Mouse (Mus musculus): ENCODE measurements around the gene Plxdc1. TPM values are rescaled to one million over a fixed set of nuclear protein-coding genes. Genes with fewer than 3 reads are reported as not detected.

Gene Plxdc1
- total and polyA plus RNA-seq, 2 experiments = 0.28 to 1.2 TPM

GRCm38 (mm10) chr11:97884601-97885185 lies 101.6 kb downstream of the Plxdc1 start:
- Histone ChIP-seq H3K36me3 (ENCODE audit: control insufficient read depth, insufficient read depth, low read length) (no peaks in the 10 kb centered on the region), H3K4me1 (ENCODE audit: control insufficient read depth, insufficient read depth, low read length) (no peaks in the 10 kb centered on the region), H3K27me3 (ENCODE audit: control insufficient read depth, insufficient read depth, low read length) (no peaks in the 10 kb centered on the region), H3K79me2 (ENCODE audit: control insufficient read depth, insufficient read depth, low read length) (no peaks in the 10 kb centered on the region), H3K9ac (ENCODE audit: low read depth, low read length) (peak overlapping the region; percentile 23; the same call in 1 of the 2 replicates), H3K27ac (replicated peaks; ENCODE audit: insufficient read depth, low read depth, low read length) (no peak overlapping the region), H3K4me3 (ENCODE audit: insufficient read depth, low read depth, low read length) (peak overlapping the region; percentile 57)
- WGBS = 33% methylated on average over 7 of the region's 7 CpGs
- TF ChIP-seq CTCF (IDR thresholded peaks at IDR 0.05; ENCODE audit: low read depth, low read length) (no peak), POLR2A (IDR thresholded peaks at IDR 0.05; ENCODE audit: extremely low read depth, insufficient read depth, low read length) (no peak)
- no peak for DNase-seq (ENCODE audit: extremely low read depth, low read depth, low spot score)

GRCm38 (mm10) chr11:97883918-97884600 lies 102.2 kb downstream of the Plxdc1 start, which contains the start of gene Fbxo47:
Fbxo47 (minus strand) TSS chr11:97884154.
- TF ChIP-seq CTCF (IDR thresholded peaks at IDR 0.05; ENCODE audit: low read depth, low read length) (peak; percentile 65), POLR2A (IDR thresholded peaks at IDR 0.05; ENCODE audit: extremely low read depth, insufficient read depth, low read length) (no peak)
- peak within 1 kb of the TSS; percentile 97 for H3K27ac ChIP-seq (replicated peaks; ENCODE audit: insufficient read depth, low read depth, low read length)
- under 1% methylated on average over 37 of the region's 37 CpGs for WGBS
- peak within 1 kb of the TSS; percentile 84 for H3K9ac ChIP-seq (ENCODE audit: low read depth, low read length)
- no peaks in the 10 kb centered on the region for H3K4me1 ChIP-seq (ENCODE audit: control insufficient read depth, insufficient read depth, low read length)
- peak; percentile 87 for DNase-seq (ENCODE audit: extremely low read depth, low read depth, low spot score)
- H3K79me2 ChIP-seq (ENCODE audit: control insufficient read depth, insufficient read depth, low read length) = no peaks in the 10 kb centered on the region
- H3K4me3 ChIP-seq (ENCODE audit: insufficient read depth, low read depth, low read length) = peak within 1 kb of the TSS; percentile 82
- no peaks in the 10 kb centered on the region for H3K27me3 ChIP-seq (ENCODE audit: control insufficient read depth, insufficient read depth, low read length)
- no peaks in the 10 kb centered on the region for H3K36me3 ChIP-seq (ENCODE audit: control insufficient read depth, insufficient read depth, low read length)

- Histone ChIP-seq H3K27me3 (ENCODE audit: control insufficient read depth, insufficient read depth, low read length) (no peaks in the 10 kb centered on the region), H3K79me2 (ENCODE audit: control insufficient read depth, insufficient read depth, low read length) (no peaks in the 10 kb centered on the region), H3K4me1 (ENCODE audit: control insufficient read depth, insufficient read depth, low read length) (no peaks in the 10 kb centered on the region), H3K27ac (replicated peaks; ENCODE audit: insufficient read depth, low read depth, low read length) (peak overlapping the region; percentile 97), H3K9ac (ENCODE audit: low read depth, low read length) (peak overlapping the region; percentile 84), H3K4me3 (ENCODE audit: insufficient read depth, low read depth, low read length) (peak overlapping the region; percentile 82), H3K36me3 (ENCODE audit: control insufficient read depth, insufficient read depth, low read length) (no peaks in the 10 kb centered on the region)
- WGBS = 3% methylated on average over 26 of the region's 26 CpGs
- DNase-seq (ENCODE audit: extremely low read depth, low read depth, low spot score) = no peak
- no peak for TF ChIP-seq CTCF (IDR thresholded peaks at IDR 0.05; ENCODE audit: low read depth, low read length)
- TF ChIP-seq POLR2A (IDR thresholded peaks at IDR 0.05; ENCODE audit: extremely low read depth, insufficient read depth, low read length) = no peak
Measured at GRCm38 (mm10) chr11:97883542-97883917, 102.7 kb downstream of the Plxdc1 start.

GRCm38 (mm10) chr11:97880362-97880761 lies 105.9 kb downstream of the Plxdc1 start:
- Histone ChIP-seq H3K9ac (ENCODE audit: low read depth, low read length) (no peak overlapping the region), H3K27ac (replicated peaks; ENCODE audit: insufficient read depth, low read depth, low read length) (no peak overlapping the region), H3K36me3 (ENCODE audit: control insufficient read depth, insufficient read depth, low read length) (no peaks in the 10 kb centered on the region), H3K4me3 (ENCODE audit: insufficient read depth, low read depth, low read length) (no peak overlapping the region), H3K27me3 (ENCODE audit: control insufficient read depth, insufficient read depth, low read length) (no peaks in the 10 kb centered on the region), H3K79me2 (ENCODE audit: control insufficient read depth, insufficient read depth, low read length) (no peaks in the 10 kb centered on the region), H3K4me1 (ENCODE audit: control insufficient read depth, insufficient read depth, low read length) (no peaks in the 10 kb centered on the region)
- WGBS = 96% methylated on average over 4 of the region's 4 CpGs
- TF ChIP-seq CTCF (IDR thresholded peaks at IDR 0.05; ENCODE audit: low read depth, low read length) (no peak), POLR2A (IDR thresholded peaks at IDR 0.05; ENCODE audit: extremely low read depth, insufficient read depth, low read length) (no peak)
- DNase-seq (ENCODE audit: extremely low read depth, low read depth, low spot score) = no peak

GRCm38 (mm10) chr11:97877341-97877740 lies 108.9 kb downstream of the Plxdc1 start:
- Histone ChIP-seq H3K9ac (ENCODE audit: low read depth, low read length) (no peak overlapping the region), H3K4me3 (ENCODE audit: insufficient read depth, low read depth, low read length) (no peak overlapping the region), H3K79me2 (ENCODE audit: control insufficient read depth, insufficient read depth, low read length) (no peaks in the 10 kb centered on the region), H3K4me1 (ENCODE audit: control insufficient read depth, insufficient read depth, low read length) (no peaks in the 10 kb centered on the region), H3K27me3 (ENCODE audit: control insufficient read depth, insufficient read depth, low read length) (no peaks in the 10 kb centered on the region), H3K36me3 (ENCODE audit: control insufficient read depth, insufficient read depth, low read length) (no peaks in the 10 kb centered on the region), H3K27ac (replicated peaks; ENCODE audit: insufficient read depth, low read depth, low read length) (no peak overlapping the region)
- DNase-seq (ENCODE audit: extremely low read depth, low read depth, low spot score) = no peak
- TF ChIP-seq CTCF (IDR thresholded peaks at IDR 0.05; ENCODE audit: low read depth, low read length) = no peak
- 92% methylated on average over 2 of the region's 2 CpGs for WGBS

- no peaks in the 10 kb centered on the region for H3K36me3 ChIP-seq (ENCODE audit: control insufficient read depth, insufficient read depth, low read length)
- H3K27ac ChIP-seq (replicated peaks; ENCODE audit: insufficient read depth, low read depth, low read length) = no peak overlapping the region
- no peak for TF ChIP-seq POLR2A (IDR thresholded peaks at IDR 0.05; ENCODE audit: extremely low read depth, insufficient read depth, low read length)
- TF ChIP-seq CTCF (IDR thresholded peaks at IDR 0.05; ENCODE audit: low read depth, low read length) = no peak
- H3K9ac ChIP-seq (ENCODE audit: low read depth, low read length) = no peak overlapping the region
- no peaks in the 10 kb centered on the region for H3K27me3 ChIP-seq (ENCODE audit: control insufficient read depth, insufficient read depth, low read length)
- 90% methylated on average over 1 of the region's 1 CpGs for WGBS
- H3K4me1 ChIP-seq (ENCODE audit: control insufficient read depth, insufficient read depth, low read length) = no peaks in the 10 kb centered on the region
- DNase-seq (ENCODE audit: extremely low read depth, low read depth, low spot score) = no peak
- no peak overlapping the region for H3K4me3 ChIP-seq (ENCODE audit: insufficient read depth, low read depth, low read length)
- no peaks in the 10 kb centered on the region for H3K79me2 ChIP-seq (ENCODE audit: control insufficient read depth, insufficient read depth, low read length)
Measured at GRCm38 (mm10) chr11:97874396-97874795, 111.8 kb downstream of the Plxdc1 start.

Other genes with a start within 250 kb of the Plxdc1 start
- 4.1 and 5.5 TPM in 2 replicates for gene Pip4k2b, start 241.7 kb downstream of the Plxdc1 start, total RNA-seq (2014; rRNA removed)
- 10.8 and 11.0 TPM in 2 replicates for gene Pip4k2b, start 241.7 kb downstream of the Plxdc1 start, polyA plus RNA-seq (2012; rRNA removed)
- gene Cwc25, start 219.9 kb downstream of the Plxdc1 start, total RNA-seq (2014; rRNA removed) = 5.8 and 6.8 TPM in 2 replicates
- 6.2 and 6.3 TPM in 2 replicates for gene Cwc25, start 219.9 kb downstream of the Plxdc1 start, polyA plus RNA-seq (2012; rRNA removed)
- not detected in 2 replicates for gene 1700001P01Rik, start 210.5 kb downstream of the Plxdc1 start, total RNA-seq (2014; rRNA removed)
- not detected in 2 replicates for gene 1700001P01Rik, start 210.5 kb downstream of the Plxdc1 start, polyA plus RNA-seq (2012; rRNA removed)
- gene Rpl23, start 204.0 kb downstream of the Plxdc1 start, total RNA-seq (2014; rRNA removed) = 240 and 283 TPM in 2 replicates
- 68.5 and 71.4 TPM in 2 replicates for gene Rpl23, start 204.0 kb downstream of the Plxdc1 start, polyA plus RNA-seq (2012; rRNA removed)
- gene Lasp1, start 187.4 kb downstream of the Plxdc1 start, total RNA-seq (2014; rRNA removed) = 23.3 and 33.3 TPM in 2 replicates
- gene Lasp1, start 187.4 kb downstream of the Plxdc1 start, polyA plus RNA-seq (2012; rRNA removed) = 80.5 and 85.4 TPM in 2 replicates
- gene B230217C12Rik, start 145.7 kb downstream of the Plxdc1 start, total RNA-seq (2014; rRNA removed) = 0.09 and 0.27 TPM in 2 replicates
- 0.14 and 0.29 TPM in 2 replicates for gene B230217C12Rik, start 145.7 kb downstream of the Plxdc1 start, polyA plus RNA-seq (2012; rRNA removed)
- gene Fbxo47, start 102.3 kb downstream of the Plxdc1 start, total RNA-seq (2014; rRNA removed) = 1.4 and 1.9 TPM in 2 replicates
- 0.17 and 0.27 TPM in 2 replicates for gene Fbxo47, start 102.3 kb downstream of the Plxdc1 start, polyA plus RNA-seq (2012; rRNA removed)
- gene Arl5c, start 9.7 kb upstream of the Plxdc1 start, total RNA-seq (2014; rRNA removed) = 0.20 and 0.37 TPM in 2 replicates
- 0.44 and 0.55 TPM in 2 replicates for gene Arl5c, start 9.7 kb upstream of the Plxdc1 start, polyA plus RNA-seq (2012; rRNA removed)
- 0.37 and 0.54 TPM in 2 replicates for gene Cacnb1, start 36.6 kb upstream of the Plxdc1 start, total RNA-seq (2014; rRNA removed)
- gene Cacnb1, start 36.6 kb upstream of the Plxdc1 start, polyA plus RNA-seq (2012; rRNA removed) = 0.81 and 0.84 TPM in 2 replicates
- 606 and 614 TPM in 2 replicates for gene Rpl19, start 40.3 kb upstream of the Plxdc1 start, total RNA-seq (2014; rRNA removed)
- gene Rpl19, start 40.3 kb upstream of the Plxdc1 start, polyA plus RNA-seq (2012; rRNA removed) = 224 and 235 TPM in 2 replicates
- not detected in 2 replicates for gene Stac2, start 67.0 kb upstream of the Plxdc1 start, total RNA-seq (2014; rRNA removed)
- gene Stac2, start 67.0 kb upstream of the Plxdc1 start, polyA plus RNA-seq (2012; rRNA removed) = 0.02 TPM in 1 of 2 replicates, not detected in the other
- gene Fbxl20, start 164.0 kb upstream of the Plxdc1 start, total RNA-seq (2014; rRNA removed) = 15.1 and 16.7 TPM in 2 replicates
- 8.7 and 12.3 TPM in 2 replicates for gene Fbxl20, start 164.0 kb upstream of the Plxdc1 start, polyA plus RNA-seq (2012; rRNA removed)
- 10.0 and 12.9 TPM in 2 replicates for gene Med1, start 206.8 kb upstream of the Plxdc1 start, total RNA-seq (2014; rRNA removed)
- 5.3 and 5.6 TPM in 2 replicates for gene Med1, start 206.8 kb upstream of the Plxdc1 start, polyA plus RNA-seq (2012; rRNA removed)
- gene Cdk12, start 216.6 kb upstream of the Plxdc1 start, total RNA-seq (2014; rRNA removed) = 19.5 and 20.3 TPM in 2 replicates
- 5.8 and 7.9 TPM in 2 replicates for gene Cdk12, start 216.6 kb upstream of the Plxdc1 start, polyA plus RNA-seq (2012; rRNA removed)

All from liver, adult 2 months (tissue).